Mouse (Mus musculus) bone marrow macrophage, adult 2 months (primary cell): ENCODE results near the gene Cdh4.

Experiments
- CTCF ChIP-seq: IDR thresholded peaks from 2 replicates; pipeline ENCODE4 v1.5.1; 2012; ENCODE audit warnings: low read depth, mild to moderate bottlenecking, low read length, moderate library complexity
- POLR2A ChIP-seq: IDR thresholded peaks from 2 replicates; pipeline ENCODE4 v1.6.1; 2012; ENCODE audit warnings: mild to moderate bottlenecking, low read depth, low read length, borderline replicate concordance

DNA sequence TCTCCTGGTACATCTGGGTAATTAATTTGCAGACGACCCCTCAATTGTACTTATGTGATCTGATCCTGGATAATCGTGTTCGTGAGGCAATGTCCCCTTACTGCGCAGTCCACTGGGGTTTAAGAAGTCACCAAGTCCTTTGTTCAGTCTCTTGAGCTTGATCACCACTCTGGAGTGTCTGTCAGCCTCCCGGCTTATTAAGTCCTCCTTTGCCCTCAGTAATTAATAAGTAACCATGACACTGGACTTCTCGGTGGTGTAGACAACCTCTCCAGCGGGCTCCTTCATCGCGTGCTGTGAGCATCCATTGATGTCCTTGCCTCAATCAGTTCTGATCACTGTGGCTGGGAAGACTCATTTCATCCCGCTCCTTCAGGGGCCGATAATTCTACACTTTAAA lies 28.0 kb upstream of the Cdh4 start:
- TF ChIP-seq CTCF: no peak
- no peak for TF ChIP-seq POLR2A
